Mouse (Mus musculus) liver, adult 2 months (tissue): ENCODE data around the gene Ccdc12. TPM values are rescaled to one million over a fixed set of nuclear protein-coding genes. Genes with fewer than 3 reads are reported as not detected.

Source experiments
- DNase-seq: peaks from one replicate; pipeline ENCODE4 v3.0.0-alpha.2; 2011; ENCODE audit warnings: low read depth, low spot score; ENCODE audit errors: extremely low read depth
- H3K27ac ChIP-seq: fragments of 200-500 bp; replicated peaks from 2 replicates; pipeline ENCODE4 v1.5.1; 2012; ENCODE audit warnings: low read depth, mild to moderate bottlenecking, control low read depth, inconsistent platforms, low read length; ENCODE audit not compliant: insufficient read depth
- H3K27me3 ChIP-seq: fragments of 200-500 bp; 2 replicates; pipeline ENCODE4 v1.6.1; 2012; ENCODE audit warnings: mild to moderate bottlenecking, moderate library complexity, low read length, inconsistent platforms; ENCODE audit not compliant: control insufficient read depth, insufficient read depth
- H3K36me3 ChIP-seq: fragments of 200-500 bp; 2 replicates; pipeline ENCODE4 v1.6.1; 2012; ENCODE audit warnings: low read length, inconsistent platforms; ENCODE audit not compliant: control insufficient read depth, insufficient read depth
- H3K4me1 ChIP-seq: fragments of 200-500 bp; 2 replicates; pipeline ENCODE4 v1.6.1; 2011; ENCODE audit warnings: low read length; ENCODE audit not compliant: control insufficient read depth, insufficient read depth
- H3K4me3 ChIP-seq: fragments of 200-500 bp; 2 replicates; pipeline ENCODE4 v1.5.1; 2011; ENCODE audit warnings: low read depth, mild to moderate bottlenecking, control low read depth, low read length, moderate library complexity; ENCODE audit not compliant: insufficient read depth
- H3K79me2 ChIP-seq: fragments of 200-500 bp; 2 replicates; pipeline ENCODE4 v1.6.1; 2012; ENCODE audit warnings: inconsistent platforms, mild to moderate bottlenecking, low read length, moderate library complexity; ENCODE audit not compliant: control insufficient read depth, insufficient read depth
- H3K9ac ChIP-seq: fragments of 200-500 bp; 2 replicates; pipeline ENCODE4 v1.6.1; 2012; ENCODE audit warnings: low read depth, mild to moderate bottlenecking, control low read depth, inconsistent platforms, low read length
- CTCF ChIP-seq: fragments of 200-500 bp; IDR thresholded peaks from 2 replicates; pipeline ENCODE4 v1.5.1; 2011; ENCODE audit warnings: low read depth, low read length, control low read depth
- POLR2A ChIP-seq: fragments of 200-500 bp; IDR thresholded peaks from 2 replicates; pipeline ENCODE4 v1.6.1; 2011; ENCODE audit warnings: low read length, control low read depth; ENCODE audit not compliant: insufficient read depth; ENCODE audit errors: extremely low read depth
- WGBS: fragments of 180-500 bp; shearing (Covaris S2); methylation state at CpG from one replicate; pipeline ENCODE4 v1.1.7; 2018; 5-methylcytosine and 5-hydroxymethylcytosine counted together
- polyA plus RNA-seq: library from polyadenylated mRNA; depleted of rRNA; stranded (reverse); fragments of >200 nt; gene quantifications from 2 replicates; pipeline ENCODE4 v1.2.3, GENCODE M21; 2012
- total RNA-seq: library from RNA; depleted of rRNA; stranded (reverse); fragments of >200 nt; gene quantifications from 2 replicates; pipeline ENCODE4 v1.2.3, GENCODE M21; 2014

The Ccdc12 gene
- total and polyA plus RNA-seq, 2 experiments, result 29.9 to 51.4 TPM

- peak; percentile 71 for TF ChIP-seq CTCF
- TF ChIP-seq POLR2A, result no peak
- Histone ChIP-seq H3K27ac (no peak overlapping the region), H3K9ac (no peak overlapping the region), H3K36me3 (peaks cover 9% of the 10 kb centered on the region), H3K4me3 (no peak overlapping the region), H3K4me1 (no peaks in the 10 kb centered on the region), H3K79me2 (no peaks in the 10 kb centered on the region), H3K27me3 (no peaks in the 10 kb centered on the region)
- no peak for DNase-seq
- 74% methylated on average over 10 of the region's 10 CpGs for WGBS
Observed at GRCm38 (mm10) chr9:110631191-110631590, 25.1 kb upstream of the Ccdc12 start.

GRCm38 (mm10) chr9:110631651-110632275 lies 24.5 kb upstream of the Ccdc12 start:
- 88% methylated on average over 30 of the region's 30 CpGs for WGBS
- Histone ChIP-seq H3K27me3 (no peaks in the 10 kb centered on the region), H3K27ac (no peak overlapping the region), H3K79me2 (no peaks in the 10 kb centered on the region), H3K9ac (no peak overlapping the region), H3K36me3 (peaks cover 9% of the 10 kb centered on the region), H3K4me1 (no peaks in the 10 kb centered on the region), H3K4me3 (no peak overlapping the region)
- TF ChIP-seq CTCF, result no peak
- no peak for TF ChIP-seq POLR2A
- DNase-seq, result no peak

GRCm38 (mm10) chr9:110632671-110633070 lies 23.6 kb upstream of the Ccdc12 start:
- 95% methylated on average over 15 of the region's 15 CpGs for WGBS
- Histone ChIP-seq H3K4me1 (no peaks in the 10 kb centered on the region), H3K27ac (no peak overlapping the region), H3K36me3 (peaks cover 7% of the 10 kb centered on the region; the same call in 1 of the 2 replicates), H3K9ac (no peak overlapping the region), H3K27me3 (no peaks in the 10 kb centered on the region), H3K79me2 (no peaks in the 10 kb centered on the region), H3K4me3 (no peak overlapping the region)
- no peak for DNase-seq
- TF ChIP-seq CTCF (no peak), POLR2A (no peak)

GRCm38 (mm10) chr9:110633882-110634281 lies 22.4 kb upstream of the Ccdc12 start:
- WGBS, result 73% methylated on average over 17 of the region's 17 CpGs
- no peak for DNase-seq
- Histone ChIP-seq H3K9ac (no peak overlapping the region), H3K27me3 (no peaks in the 10 kb centered on the region), H3K79me2 (no peaks in the 10 kb centered on the region), H3K4me1 (no peaks in the 10 kb centered on the region), H3K36me3 (peaks cover 7% of the 10 kb centered on the region; the same call in 1 of the 2 replicates), H3K27ac (no peak overlapping the region), H3K4me3 (no peak overlapping the region)
- TF ChIP-seq POLR2A, result no peak
- no peak for TF ChIP-seq CTCF

GRCm38 (mm10) chr9:110635225-110635624 lies 21.1 kb upstream of the Ccdc12 start:
- Histone ChIP-seq H3K4me3 (no peak overlapping the region), H3K27me3 (no peaks in the 10 kb centered on the region), H3K27ac (no peak overlapping the region), H3K36me3 (peaks cover 7% of the 10 kb centered on the region; the same call in 1 of the 2 replicates), H3K79me2 (no peaks in the 10 kb centered on the region), H3K4me1 (no peaks in the 10 kb centered on the region), H3K9ac (no peak overlapping the region)
- peak; percentile 44 for DNase-seq
- 19% methylated on average over 19 of the region's 19 CpGs for WGBS
- TF ChIP-seq POLR2A, result no peak
- peak; percentile 98 for TF ChIP-seq CTCF

- TF ChIP-seq POLR2A, result no peak
- no peak for TF ChIP-seq CTCF
- H3K36me3 ChIP-seq, result peaks cover 4% of the 10 kb centered on the region; the same call in 1 of the 2 replicates
- 92% methylated on average over 10 of the region's 10 CpGs for WGBS
- no peak overlapping the region for H3K27ac ChIP-seq
- H3K4me3 ChIP-seq, result no peak overlapping the region
- H3K4me1 ChIP-seq, result no peaks in the 10 kb centered on the region
- H3K27me3 ChIP-seq, result no peaks in the 10 kb centered on the region
- no peak overlapping the region for H3K9ac ChIP-seq
- DNase-seq, result no peak
- H3K79me2 ChIP-seq, result no peaks in the 10 kb centered on the region
Observed at GRCm38 (mm10) chr9:110638611-110639021, 17.7 kb upstream of the Ccdc12 start.
